Mouse (Mus musculus) CH12.LX (cell line): Measurements from ENCODE around the gene Pfdn2.

ENCODE experiments used
- CTCF ChIP-seq, 2 experiments: IDR thresholded peaks in 1 of 2; conservative IDR thresholded peaks in 1 of 2; 2 replicates each; pipeline ENCODE4 v1.5.1; 2011 to 2012; ENCODE audit warnings: low read depth in 2 of 2, low read length in 2 of 2, improper control_type of control experiment in 1 of 2, inconsistent platforms in 1 of 2, mild to moderate bottlenecking in 1 of 2, moderate library complexity in 1 of 2
- E2F4 ChIP-seq: IDR thresholded peaks from 2 replicates; pipeline ENCODE4 v1.6.1; 2011; ENCODE audit warnings: low read depth, low read length, improper control_type of control experiment; ENCODE audit not compliant: insufficient replicate concordance
- EP300 ChIP-seq: IDR thresholded peaks from 2 replicates; pipeline ENCODE4 v1.6.1; 2011; ENCODE audit warnings: low read length, improper control_type of control experiment
- GABPA ChIP-seq: IDR thresholded peaks from 2 replicates; pipeline ENCODE4 v1.6.1; 2012; ENCODE audit warnings: low read depth, low read length, improper control_type of control experiment, inconsistent platforms; ENCODE audit not compliant: insufficient replicate concordance
- JUN ChIP-seq: IDR thresholded peaks from 2 replicates; pipeline ENCODE4 v1.6.1; 2011; ENCODE audit warnings: low read depth, mild to moderate bottlenecking, low read length, improper control_type of control experiment, moderate library complexity; ENCODE audit not compliant: insufficient read depth
- MAZ ChIP-seq: IDR thresholded peaks from 2 replicates; pipeline ENCODE4 v1.6.1; 2012; ENCODE audit warnings: low read depth, mild to moderate bottlenecking, inconsistent platforms, low read length, improper control_type of control experiment, moderate library complexity
- NRF1 ChIP-seq: IDR thresholded peaks from 2 replicates; pipeline ENCODE4 v1.6.1; 2014; ENCODE audit warnings: low read depth, mild to moderate bottlenecking, inconsistent platforms, low read length, improper control_type of control experiment, moderate library complexity
- SIN3A ChIP-seq: IDR thresholded peaks from 2 replicates; pipeline ENCODE4 v1.6.1; 2012; ENCODE audit warnings: low read length, improper control_type of control experiment, inconsistent platforms
- SMC3 ChIP-seq: IDR thresholded peaks from 2 replicates; pipeline ENCODE4 v1.6.1; 2011; ENCODE audit warnings: low read depth, low read length, improper control_type of control experiment
- UBTF ChIP-seq: IDR thresholded peaks from 2 replicates; pipeline ENCODE4 v1.6.1; 2012; ENCODE audit warnings: low read depth, mild to moderate bottlenecking, inconsistent platforms, low read length, improper control_type of control experiment, moderate library complexity
- USF2 ChIP-seq: conservative IDR thresholded peaks from 2 replicates; pipeline ENCODE4 v1.6.1; 2011; ENCODE audit warnings: low read depth, low read length, improper control_type of control experiment

- TF ChIP-seq JUN (no peak), USF2 (no peak), EP300 (no peak), MAZ (no peak), GABPA (no peak), NRF1 (no peak), UBTF (no peak), SMC3 (no peak), SIN3A (no peak), CTCF (conservative IDR thresholded peaks at IDR 0.05 in 1 of 2, IDR thresholded peaks at IDR 0.05 in 1 of 2; ENCODE audit: low read depth in 2 of 2, low read length in 2 of 2) (no peak), E2F4 (no peak)
These were observed 61.8 kb downstream of the Pfdn2 start for GRCm38 (mm10) chr1:171407263-171407662.
